Mouse (Mus musculus) cortical plate, adult 2 months (tissue): ENCODE measurements around the gene Mpv17.

ENCODE experiments used
- CTCF ChIP-seq: fragments of 200-500 bp; IDR thresholded peaks from 2 replicates; pipeline ENCODE4 v1.5.1; 2011; ENCODE audit warnings: mild to moderate bottlenecking, control low read depth, low read length; ENCODE audit not compliant: insufficient read depth; ENCODE audit errors: extremely low read depth
- POLR2A ChIP-seq: fragments of 200-500 bp; IDR thresholded peaks from 2 replicates; pipeline ENCODE4 v1.6.1; 2011; ENCODE audit warnings: mild to moderate bottlenecking, low read length, control low read depth; ENCODE audit not compliant: insufficient read depth; ENCODE audit errors: extremely low read depth

GRCm38 (mm10) chr5:31196207-31196606 is 42.2 kb upstream of the Mpv17 start:
- no peak for TF ChIP-seq CTCF
- TF ChIP-seq POLR2A: no peak
